Mouse (Mus musculus) c-Kit-negative CD71-positive TER-119-positive erythroid progenitor cells, embryonic 14.5 days (primary cell): Measurements from ENCODE around the gene Sccpdh.
"Not testable (repeated sequence)": the region's sequence is repeated elsewhere in the genome, so short reads cannot be mapped to it uniquely, and the experiment has no call there.

Source experiments
- DNase-seq: peaks from one replicate; pipeline ENCODE4 v3.0.0-alpha.2; 2013; ENCODE audit warnings: low read depth, low spot score

The Sccpdh gene

GRCm38 (mm10) chr1:179668836-179669537, 977 bp downstream of the Sccpdh start:
- no peak for DNase-seq

- DNase-seq = no peak
Observed at GRCm38 (mm10) chr1:179674355-179674754, 6.3 kb downstream of the Sccpdh start.

DNA sequence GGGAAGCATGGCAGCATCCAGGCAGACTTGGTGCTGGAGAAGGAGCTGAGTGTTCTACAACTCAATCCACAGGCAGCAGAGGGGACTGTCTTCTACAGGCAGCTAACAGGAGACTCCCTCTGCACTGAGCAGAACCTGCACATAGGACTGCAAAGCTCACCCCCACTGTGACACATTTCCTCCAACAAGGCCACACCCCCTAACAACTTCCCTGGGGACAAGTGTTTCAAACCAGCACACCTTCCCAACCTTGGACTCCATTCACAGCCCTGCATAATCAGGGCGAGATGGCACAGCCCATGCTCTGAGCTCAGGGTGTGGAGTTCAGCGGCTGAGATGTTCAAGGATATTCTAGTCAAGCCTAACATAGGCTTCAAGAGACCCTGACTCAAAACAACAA, 9.0 kb downstream of the Sccpdh start:
- DNase-seq = no peak

DNA sequence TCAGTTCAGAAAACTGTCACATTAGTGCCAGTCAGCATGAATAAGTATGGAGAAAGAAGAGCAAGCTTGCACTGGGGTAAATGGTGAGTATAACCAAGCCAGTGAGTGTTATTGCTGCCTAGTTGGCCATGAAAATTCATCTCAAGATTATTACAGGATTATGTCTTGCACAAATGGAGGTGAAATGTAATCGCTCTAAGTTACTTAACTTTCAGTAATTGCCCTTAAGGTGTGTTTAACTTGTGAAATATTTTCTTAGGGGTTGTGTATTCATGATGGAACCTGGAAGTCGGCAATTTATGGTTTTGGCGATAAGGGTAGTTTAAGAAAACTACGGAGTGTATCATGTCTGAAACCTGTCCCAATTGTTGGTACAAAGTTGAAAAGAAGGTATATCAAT, 11.3 kb downstream of the Sccpdh start:
- no peak for DNase-seq

- not testable (repeated sequence) for DNase-seq
Observed at GRCm38 (mm10) chr1:179682753-179683152, 14.7 kb downstream of the Sccpdh start.

DNA sequence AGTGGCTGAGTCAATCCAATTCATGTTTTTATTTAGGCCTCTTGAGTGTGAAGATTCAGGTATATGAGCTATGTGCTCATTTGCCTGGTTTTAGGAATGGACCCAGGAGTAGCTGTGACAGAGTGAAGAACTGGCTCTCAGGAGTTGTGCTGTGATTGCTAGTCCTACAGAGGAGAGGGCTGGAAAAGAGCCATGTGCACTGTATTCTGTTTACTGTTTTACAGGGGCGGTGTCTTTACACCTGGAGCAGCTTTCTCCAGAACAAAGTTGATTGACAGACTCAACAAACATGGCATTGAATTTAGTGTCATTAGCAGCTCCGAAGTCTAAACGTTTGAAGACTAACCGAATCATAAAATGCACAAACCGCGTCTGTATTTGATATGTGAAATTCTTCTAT, 18.3 kb downstream of the Sccpdh start:
- DNase-seq = no peak

GRCm38 (mm10) chr1:179686781-179687180, 18.8 kb downstream of the Sccpdh start:
- DNase-seq = no peak

DNA sequence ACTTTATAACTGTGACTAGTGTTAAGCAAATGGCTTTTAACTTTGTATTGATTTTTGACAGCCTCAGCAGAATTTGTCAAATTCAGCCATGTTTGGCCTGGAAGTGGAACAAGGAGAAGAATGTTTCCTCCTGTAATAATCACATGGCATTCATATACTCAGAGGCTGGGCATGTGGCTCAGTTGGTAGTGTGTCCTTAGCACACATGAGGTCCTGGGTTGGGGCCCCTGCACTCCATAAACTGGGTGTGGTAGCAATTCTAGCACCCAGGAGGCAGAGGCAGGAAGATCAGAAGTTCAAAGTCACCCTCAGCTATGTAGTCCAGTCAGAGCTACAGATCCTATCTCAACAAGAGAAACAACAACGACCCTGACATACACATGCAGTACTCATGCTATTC, 19.3 kb downstream of the Sccpdh start:
- DNase-seq = no peak

GRCm38 (mm10) chr1:179687966-179688365, 20.0 kb downstream of the Sccpdh start:
- no peak for DNase-seq

DNA sequence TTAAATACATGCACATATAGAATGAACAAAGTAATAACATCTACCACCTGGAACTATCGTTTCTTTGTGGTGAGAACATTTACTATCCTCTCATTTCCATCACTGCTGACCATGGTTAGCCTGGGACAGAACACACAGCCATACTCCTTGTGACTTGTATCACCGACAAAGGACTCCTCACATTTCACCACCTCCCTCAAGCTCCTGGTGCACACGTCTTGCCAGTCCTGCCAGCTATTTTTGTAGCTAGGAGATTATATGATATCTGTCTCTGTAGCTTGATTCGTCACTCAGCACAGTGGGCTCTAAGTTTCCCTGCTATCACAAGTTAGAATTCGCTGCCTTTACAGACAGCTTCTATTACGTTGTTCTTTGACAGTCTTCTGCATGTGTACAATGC, 20.4 kb downstream of the Sccpdh start:
- no peak for DNase-seq

GRCm38 (mm10) chr1:179688914-179689313, 20.9 kb downstream of the Sccpdh start:
- no peak for DNase-seq

GRCm38 (mm10) chr1:179689479-179689878, 21.5 kb downstream of the Sccpdh start:
- no peak for DNase-seq

- DNase-seq = no peak
Observed at GRCm38 (mm10) chr1:179704150-179704549, 36.1 kb downstream of the Sccpdh start.

GRCm38 (mm10) chr1:179705154-179705553, 37.1 kb downstream of the Sccpdh start:
- no peak for DNase-seq

DNA sequence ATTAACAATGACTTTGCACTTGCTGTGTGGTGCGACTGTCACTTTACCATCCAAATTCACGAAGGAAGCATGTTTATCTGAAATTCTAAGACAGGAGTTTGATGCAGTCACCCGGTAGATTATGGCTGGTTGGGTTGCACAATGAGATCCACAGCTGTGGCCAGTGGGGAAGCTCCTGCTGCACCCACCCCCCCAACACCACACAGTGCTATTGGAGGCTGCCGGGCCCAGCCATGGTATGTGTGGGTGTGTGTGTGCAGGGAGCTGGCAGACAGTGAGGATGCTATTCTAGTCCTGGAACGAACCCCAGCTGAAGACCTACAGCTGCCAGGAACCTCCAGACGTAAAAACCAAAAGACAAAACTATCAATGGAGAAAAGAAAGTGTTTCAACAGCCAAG, 41.4 kb downstream of the Sccpdh start:
- no peak for DNase-seq

DNA sequence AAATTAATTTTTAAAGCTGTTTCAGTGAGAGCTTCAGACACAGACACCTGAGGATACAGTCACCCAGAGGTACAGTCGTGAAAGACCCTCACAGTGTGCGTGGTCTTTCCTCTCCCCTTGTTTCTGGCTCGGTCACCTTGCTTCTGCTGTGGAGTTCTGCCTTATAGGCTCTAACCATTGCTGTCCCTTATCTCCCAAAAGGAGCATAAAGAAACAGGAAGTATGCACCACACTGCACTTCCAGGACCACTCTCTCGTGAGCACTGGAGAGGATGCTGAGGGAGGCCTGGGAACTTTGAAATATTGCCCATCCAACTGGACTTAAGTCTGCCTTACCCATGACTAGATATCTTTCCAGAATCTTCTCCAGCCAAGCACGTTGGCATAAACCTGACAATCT, 42.7 kb downstream of the Sccpdh start:
- no peak for DNase-seq

- no peak for DNase-seq
Observed at GRCm38 (mm10) chr1:179712658-179713057, 44.6 kb downstream of the Sccpdh start.

DNA sequence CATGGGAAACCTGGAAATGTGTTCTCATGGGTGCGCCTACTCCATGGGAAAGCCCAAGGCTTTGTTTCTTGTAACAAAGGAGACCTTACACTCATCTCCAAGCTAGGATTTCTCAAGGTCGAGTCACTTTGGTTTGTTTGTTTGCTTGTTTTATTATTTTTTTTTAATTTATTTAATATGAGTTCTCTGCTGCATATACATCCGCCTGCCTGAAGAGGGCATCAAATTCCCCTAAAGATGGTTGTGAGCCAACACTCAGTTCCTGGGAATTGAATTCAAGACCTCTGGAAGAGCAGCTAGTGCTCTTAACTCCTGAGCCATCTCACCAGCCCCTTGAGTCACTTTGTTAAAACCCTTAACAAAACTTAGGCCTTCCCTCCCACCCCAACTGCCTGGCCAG, 45.4 kb downstream of the Sccpdh start:
- no peak for DNase-seq

DNA sequence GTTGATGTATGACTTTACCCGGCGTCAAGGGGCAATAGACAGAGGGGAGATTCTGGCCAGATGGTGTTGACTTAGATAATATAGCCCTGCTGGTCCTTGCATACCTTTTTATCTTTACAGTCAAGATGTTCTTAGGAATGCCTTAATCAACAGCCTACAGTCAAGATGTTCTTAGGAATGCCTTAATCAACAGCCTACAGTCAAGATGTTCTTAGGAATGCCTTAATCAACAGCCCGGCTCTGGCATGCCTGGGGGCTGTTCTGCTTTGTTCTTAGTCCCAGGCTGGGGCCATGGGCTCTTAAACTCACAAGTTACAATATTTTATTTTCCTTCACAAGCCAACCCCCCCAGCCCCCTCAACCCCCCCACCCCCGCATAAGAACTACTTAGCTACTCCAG, 47.3 kb downstream of the Sccpdh start:
- not testable (repeated sequence) for DNase-seq

- peak; percentile 27 for DNase-seq
Observed at GRCm38 (mm10) chr1:179715786-179716185, 47.8 kb downstream of the Sccpdh start.

GRCm38 (mm10) chr1:179722811-179723469, 54.9 kb downstream of the Sccpdh start:
- no peak for DNase-seq

DNA sequence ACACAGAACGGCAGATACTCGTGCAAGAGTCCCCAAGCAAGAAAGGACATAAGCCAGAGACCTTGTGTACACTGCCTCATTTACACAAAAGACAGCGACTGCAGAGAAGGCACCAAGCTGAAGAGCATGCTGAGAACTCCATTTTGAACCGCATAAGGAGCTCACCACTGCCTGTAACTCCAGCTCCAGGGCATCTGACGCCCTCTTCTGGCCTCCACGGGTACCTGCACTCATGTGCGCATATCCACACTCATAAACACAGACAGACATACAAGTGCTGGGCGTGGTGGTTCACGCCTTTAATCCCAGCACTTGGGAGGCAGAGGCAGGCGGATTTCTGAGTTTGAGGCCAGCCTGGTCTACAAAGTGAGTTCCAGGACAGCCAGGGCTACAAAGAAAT, 60.7 kb downstream of the Sccpdh start:
- DNase-seq = no peak

DNA sequence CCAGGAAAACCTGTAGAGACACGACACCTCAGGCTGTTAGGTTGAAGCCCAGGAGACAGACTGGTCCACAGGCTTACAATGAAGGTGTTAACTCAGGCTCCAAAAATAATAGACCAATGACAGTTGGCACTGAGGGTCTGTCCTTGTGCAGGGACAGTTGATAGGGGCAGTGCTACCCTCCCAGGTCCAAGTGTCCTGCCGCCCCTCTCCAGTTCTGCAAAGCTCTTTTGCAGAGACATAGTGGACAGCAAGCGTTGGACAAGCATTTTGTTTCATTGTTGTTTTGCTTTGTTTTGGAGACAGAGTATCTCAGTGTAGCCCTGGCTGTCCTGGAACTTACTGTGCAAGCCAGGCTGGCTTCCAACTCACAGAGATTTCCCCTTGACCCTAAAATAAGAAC, 63.4 kb downstream of the Sccpdh start:
- no peak for DNase-seq
